Comparison of ENCODE assay signal across 20 mouse cellular contexts in the genomic region with DNA sequence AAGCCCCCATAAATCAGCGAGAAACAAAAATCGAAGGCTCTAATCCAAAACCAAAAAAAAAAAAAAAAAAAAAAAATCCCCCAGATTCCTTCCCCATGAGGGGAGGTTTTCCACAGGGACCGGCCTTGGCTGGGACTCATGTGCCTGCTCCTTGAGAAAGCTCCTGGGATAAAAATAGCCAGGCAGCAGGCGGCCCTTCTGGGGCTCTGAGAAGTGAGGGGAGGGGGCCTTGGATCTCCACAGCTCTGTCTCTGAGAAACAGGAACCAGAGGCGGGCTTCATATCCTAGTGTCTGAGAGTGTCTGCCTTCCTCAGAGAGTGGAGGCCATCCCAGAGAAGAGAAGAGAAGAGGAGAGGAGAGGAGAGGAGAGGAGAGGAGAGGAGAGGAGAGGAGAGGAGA. TPM values are rescaled to one million over a fixed set of nuclear protein-coding genes. Genes with fewer than 3 reads are reported as not detected.
A peak's percentile ranks its signal among the peaks of the same experiment; 100 is the strongest.
DNase-seq lines count a peak whose midpoint lies in the region; ATAC-seq and TF ChIP-seq lines count a peak whose summit lies in the region.
"Had no signal": no experiment of that assay in that cellular context is flagged by ENCODE, and none has a peak within 500 bp of the region (broad histone marks: within the 10 kb centered on the region; RNA-seq: fewer than 3 reads in every experiment).

No protein-coding gene starts in this region.

- H3K27ac ChIP-seq in lung, embryonic 14.5 days (ENCODE audit: low read depth), result no peak overlapping the region
- no peak overlapping the region for H3K27ac ChIP-seq in stomach, embryonic 14.5 days (ENCODE audit: low read length)
- H3K27ac ChIP-seq in thymus, adult 2 months (ENCODE audit: control insufficient read depth, insufficient read depth, low read length), result no peak overlapping the region
- H3K27ac ChIP-seq: embryonic facial prominence, embryonic 13.5 days; forebrain, embryonic 12.5 days; hindbrain, embryonic 14.5 days; limb, embryonic 13.5 days had no signal

- H3K4me2 ChIP-seq in lung, embryonic 14.5 days, result no peak overlapping the region
- no peak overlapping the region for H3K4me2 ChIP-seq in stomach, embryonic 14.5 days (replicated peaks; ENCODE audit: low read depth, low read length)
- H3K4me2 ChIP-seq: embryonic facial prominence, embryonic 13.5 days; forebrain, embryonic 12.5 days; heart, embryonic 13.5 days; hindbrain, embryonic 14.5 days; limb, embryonic 13.5 days had no signal

- 40% methylated on average over 5 of the region's 5 CpGs for WGBS in lung, embryonic 14.5 days
- WGBS in stomach, embryonic 14.5 days, result 48% methylated on average over 5 of the region's 5 CpGs
- 73% methylated on average over 5 of the region's 5 CpGs for WGBS in thymus, adult 2 months

- no peak overlapping the region for H3K9ac ChIP-seq in lung, embryonic 14.5 days
- no peak overlapping the region for H3K9ac ChIP-seq in stomach, embryonic 14.5 days (replicated peaks; ENCODE audit: low read depth, low read length)
- H3K9ac ChIP-seq: embryonic facial prominence, embryonic 13.5 days; forebrain, embryonic 12.5 days; heart, embryonic 13.5 days; hindbrain, embryonic 14.5 days; limb, embryonic 13.5 days had no signal

- H3K27me3 ChIP-seq in lung, embryonic 14.5 days (ENCODE audit: insufficient read depth, low read length), result no peaks in the 10 kb centered on the region
- no peaks in the 10 kb centered on the region for H3K27me3 ChIP-seq in stomach, embryonic 14.5 days (ENCODE audit: control insufficient read depth, insufficient read depth, low read length)
- no peaks in the 10 kb centered on the region for H3K27me3 ChIP-seq in thymus, adult 2 months (ENCODE audit: control insufficient read depth, insufficient read depth, low read length)
- H3K27me3 ChIP-seq: forebrain, embryonic 12.5 days; heart, embryonic 13.5 days had no signal

- no peak overlapping the region for H3K4me3 ChIP-seq in lung, embryonic 14.5 days (ENCODE audit: low read depth, low read length)
- H3K4me3 ChIP-seq in stomach, embryonic 14.5 days (ENCODE audit: low read depth, low read length), result no peak overlapping the region
- H3K4me3 ChIP-seq in thymus, adult 2 months (ENCODE audit: control insufficient read depth, insufficient read depth, low read length), result no peak overlapping the region
- H3K4me3 ChIP-seq: embryonic facial prominence, embryonic 13.5 days; forebrain, embryonic 12.5 days; heart, embryonic 13.5 days; limb, embryonic 13.5 days; megakaryocyte, embryonic 14.5 days had no signal

- peaks cover 7% of the 10 kb centered on the region; the same call in 1 of the 2 replicates for H3K4me1 ChIP-seq in lung, embryonic 14.5 days (ENCODE audit: insufficient read depth)
- peaks cover 6% of the 10 kb centered on the region; the same call in 1 of the 2 replicates for H3K4me1 ChIP-seq in stomach, embryonic 14.5 days (ENCODE audit: control insufficient read depth, insufficient read depth, low read length)
- no peaks in the 10 kb centered on the region for H3K4me1 ChIP-seq in thymus, adult 2 months (replicated peaks; ENCODE audit: control insufficient read depth, insufficient read depth, low read length)

- no peak for ATAC-seq in lung, embryonic 14.5 days (ENCODE audit: insufficient read depth)
- peak; percentile 35; the same call in 1 of the 2 replicates for ATAC-seq in stomach, embryonic 14.5 days (ENCODE audit: insufficient number of reproducible peaks, insufficient read depth, low FRiP score, low read depth)
- ATAC-seq: midbrain, embryonic 16.5 days had no signal

- H3K36me3 ChIP-seq in lung, embryonic 14.5 days (ENCODE audit: insufficient read depth), result no peaks in the 10 kb centered on the region
- H3K36me3 ChIP-seq in stomach, embryonic 14.5 days (ENCODE audit: control insufficient read depth, insufficient read depth, low read length), result no peaks in the 10 kb centered on the region
- no peaks in the 10 kb centered on the region for H3K36me3 ChIP-seq in thymus, adult 2 months (ENCODE audit: control insufficient read depth, insufficient read depth, low read length)
- H3K36me3 ChIP-seq: embryonic facial prominence, embryonic 13.5 days; forebrain, embryonic 12.5 days; heart, embryonic 13.5 days; limb, embryonic 13.5 days had no signal

- TF ChIP-seq CTCF in lung, embryonic 14.5 days (IDR thresholded peaks at IDR 0.05; ENCODE audit: low read depth), result no peak
- no peak for TF ChIP-seq CTCF in brain, embryonic 14.5 days (IDR thresholded peaks at IDR 0.05; ENCODE audit: borderline replicate concordance, extremely low read depth, insufficient read depth, insufficient read length)
- no peak for TF ChIP-seq CTCF in thymus, adult 2 months (IDR thresholded peaks at IDR 0.05; ENCODE audit: borderline replicate concordance, control insufficient read depth, extremely low read depth, insufficient read depth, low read length, poor library complexity)

- TF ChIP-seq POLR2A in brain, embryonic 14.5 days (IDR thresholded peaks at IDR 0.05; ENCODE audit: borderline replicate concordance, extremely low read depth, insufficient read depth, insufficient read length, poor library complexity, severe bottlenecking), result no peak
- TF ChIP-seq POLR2A in thymus, adult 2 months (IDR thresholded peaks at IDR 0.05; ENCODE audit: control insufficient read depth, extremely low read depth, insufficient read depth, low read length, poor library complexity), result no peak

- peak; percentile 23 for DNase-seq in gastrocnemius, postnatal 25 days
- DNase-seq in gastrocnemius, postnatal 10 days, result no peak
- DNase-seq in lung, embryonic 14.5 days, result peak; percentile 58
- DNase-seq in lung, postnatal 25 days (ENCODE audit: low spot score), result no peak
- DNase-seq in brain, embryonic 14.5 days (ENCODE audit: low read depth), result peak; percentile 31
- DNase-seq in thymus, adult 2 months, result no peak
- DNase-seq: B cell, adult 2 months; cerebellum, adult 11-12 months; kidney, adult 8-10 months; thymus, postnatal 4 days had no signal

- no peaks in the 10 kb centered on the region for H3K9me3 ChIP-seq in lung, embryonic 14.5 days (ENCODE audit: low read depth, low read length)
- no peaks in the 10 kb centered on the region for H3K9me3 ChIP-seq in stomach, embryonic 14.5 days (ENCODE audit: control insufficient read depth, low read depth, low read length)
- H3K9me3 ChIP-seq: embryonic facial prominence, embryonic 13.5 days; forebrain, embryonic 12.5 days; heart, embryonic 13.5 days; limb, embryonic 13.5 days; megakaryocyte, embryonic 14.5 days had no signal

RNA-seq across cellular contexts. Expression of a gene that starts 8.0 kb away (rescaled TPM):
- not detected for total RNA-seq in gastrocnemius, postnatal 25 days (2021)
- total RNA-seq in gastrocnemius, postnatal 10 days (2021), result not detected
- 0.16 and 0.22 TPM in 2 replicates for polyA plus RNA-seq in lung, embryonic 14.5 days (2014; fragmentation: Nextera tagmentation; extraction: Ambion mirVana)
- 0.38 and 0.39 TPM in 2 replicates for polyA plus RNA-seq in brain, embryonic 14.5 days (2012; rRNA removed)
- polyA plus RNA-seq in stomach, embryonic 14.5 days (2014; fragmentation: Nextera tagmentation; extraction: Ambion mirVana), result 0.51 TPM in 1 of 2 replicates, not detected in the other
- polyA plus RNA-seq in thymus, adult 2 months (2012; rRNA removed), result 0.23 and 0.46 TPM in 2 replicates
- total RNA-seq: common myeloid progenitor, adult 5-6 weeks had no signal
- polyA plus RNA-seq: embryonic facial prominence, embryonic 13.5 days; heart, embryonic 13.5 days; limb, embryonic 13.5 days; liver, embryonic 16.5 days had no signal

RNA-seq across cellular contexts. Expression of a gene that starts 27.3 kb away (rescaled TPM):
- total RNA-seq in gastrocnemius, postnatal 25 days (2021), result 1 to 10 TPM; 2.3 to 4.1 TPM
- 1 to 10 TPM; 4.2 to 6.2 TPM for total RNA-seq in gastrocnemius, postnatal 10 days (2021)
- polyA plus RNA-seq in lung, embryonic 14.5 days (2014; fragmentation: Nextera tagmentation; extraction: Ambion mirVana), result 10.0 and 11.3 TPM in 2 replicates
- 22.2 and 27.3 TPM in 2 replicates for polyA plus RNA-seq in brain, embryonic 14.5 days (2012; rRNA removed)
- 9.4 and 11.3 TPM in 2 replicates for polyA plus RNA-seq in stomach, embryonic 14.5 days (2014; fragmentation: Nextera tagmentation; extraction: Ambion mirVana)
- 30.3 and 30.4 TPM in 2 replicates for polyA plus RNA-seq in thymus, adult 2 months (2012; rRNA removed)

RNA-seq across cellular contexts. Expression of a gene that starts 54.6 kb away (rescaled TPM):
- total RNA-seq in gastrocnemius, postnatal 25 days (2021), result 10 to 100 TPM; 30.7 to 34.6 TPM
- 10 to 100 TPM; 41.0 to 52.8 TPM for total RNA-seq in gastrocnemius, postnatal 10 days (2021)
- polyA plus RNA-seq in lung, embryonic 14.5 days (2014; fragmentation: Nextera tagmentation; extraction: Ambion mirVana), result 138 and 140 TPM in 2 replicates
- polyA plus RNA-seq in brain, embryonic 14.5 days (2012; rRNA removed), result 36.3 and 49.9 TPM in 2 replicates
- polyA plus RNA-seq in stomach, embryonic 14.5 days (2014; fragmentation: Nextera tagmentation; extraction: Ambion mirVana), result 110 and 113 TPM in 2 replicates
- polyA plus RNA-seq in thymus, adult 2 months (2012; rRNA removed), result 44.3 and 46.6 TPM in 2 replicates

Comparison
In these comparisons a context has a peak if more than half of its experiments do, and no peak if none do; other contexts are left out.
1. DNase-seq: peak in gastrocnemius, postnatal 25 days (single experiment), lung, embryonic 14.5 days (single experiment) and brain, embryonic 14.5 days (single experiment); none in gastrocnemius, postnatal 10 days (single experiment), lung, postnatal 25 days (single experiment) and thymus, adult 2 months (single experiment).